Mouse (Mus musculus): ENCODE measurements around the gene Tiam2. TPM values are rescaled to one million over a fixed set of nuclear protein-coding genes. Genes with fewer than 3 reads are reported as not detected.

Gene Tiam2
- polyA plus RNA-seq, 1 experiment from 2014 or later = 4.4 TPM

- Histone ChIP-seq H3K4me1 (replicated peaks) (peaks cover 14% of the 10 kb centered on the region), H3K9me3 (replicated peaks) (no peaks in the 10 kb centered on the region), H3K4me2 (no peak overlapping the region), H3K36me3 (0 out of 2 replicates have a peak, but pooled peaks cover 2% of the 10 kb centered on the region), H3K27ac (ENCODE audit: poor library complexity, severe bottlenecking) (no peak overlapping the region), H3K27me3 (replicated peaks) (no peaks in the 10 kb centered on the region), H3K4me3 (no peak overlapping the region), H3K9ac (no peak overlapping the region)
- 93% methylated on average over 9 of the region's 9 CpGs for WGBS
- no peak for ATAC-seq (ENCODE audit: insufficient number of reproducible peaks, low FRiP score)
Measured at GRCm38 (mm10) chr17:3428659-3429058, 102.3 kb downstream of the Tiam2 start.

GRCm38 (mm10) chr17:3432590-3433498 is 106.5 kb downstream of the Tiam2 start:
- H3K4me2 ChIP-seq = no peak overlapping the region
- no peaks in the 10 kb centered on the region for H3K27me3 ChIP-seq (replicated peaks)
- H3K27ac ChIP-seq (ENCODE audit: poor library complexity, severe bottlenecking) = no peak overlapping the region
- no peak overlapping the region for H3K4me3 ChIP-seq
- H3K36me3 ChIP-seq = 0 out of 2 replicates have a peak, but pooled peaks cover 2% of the 10 kb centered on the region
- 41% methylated on average over 10 of the region's 10 CpGs for WGBS
- ATAC-seq (ENCODE audit: insufficient number of reproducible peaks, low FRiP score) = 0 out of 2 replicates have a peak, but pooled peaks have one; percentile 45
- no peak overlapping the region for H3K9ac ChIP-seq
- no peaks in the 10 kb centered on the region for H3K9me3 ChIP-seq (replicated peaks)
- H3K4me1 ChIP-seq (replicated peaks) = peaks cover 38% of the 10 kb centered on the region

GRCm38 (mm10) chr17:3433521-3434271 is 107.3 kb downstream of the Tiam2 start:
- peaks cover 38% of the 10 kb centered on the region for H3K4me1 ChIP-seq (replicated peaks)
- H3K9me3 ChIP-seq (replicated peaks) = no peaks in the 10 kb centered on the region
- 0 out of 2 replicates have a peak, but pooled peaks cover 1% of the 10 kb centered on the region for H3K36me3 ChIP-seq
- H3K27me3 ChIP-seq (replicated peaks) = no peaks in the 10 kb centered on the region
- no peak overlapping the region for H3K27ac ChIP-seq (ENCODE audit: poor library complexity, severe bottlenecking)
- WGBS = 79% methylated on average over 3 of the region's 3 CpGs
- ATAC-seq (ENCODE audit: insufficient number of reproducible peaks, low FRiP score) = no peak
- H3K4me3 ChIP-seq = no peak overlapping the region
- H3K4me2 ChIP-seq = no peak overlapping the region
- no peak overlapping the region for H3K9ac ChIP-seq

- WGBS = 36% methylated on average over 1 of the region's 1 CpGs
- H3K4me1 ChIP-seq (replicated peaks) = peaks cover 38% of the 10 kb centered on the region
- ATAC-seq (ENCODE audit: insufficient number of reproducible peaks, low FRiP score) = no peak
- no peak overlapping the region for H3K4me3 ChIP-seq
- no peaks in the 10 kb centered on the region for H3K27me3 ChIP-seq (replicated peaks)
- no peaks in the 10 kb centered on the region for H3K9me3 ChIP-seq (replicated peaks)
- no peak overlapping the region for H3K27ac ChIP-seq (ENCODE audit: poor library complexity, severe bottlenecking)
- H3K36me3 ChIP-seq = no peaks in the 10 kb centered on the region
- H3K9ac ChIP-seq = no peak overlapping the region
- H3K4me2 ChIP-seq = no peak overlapping the region
Measured at GRCm38 (mm10) chr17:3435299-3435698, 108.9 kb downstream of the Tiam2 start.

GRCm38 (mm10) chr17:3436841-3437515 is 110.6 kb downstream of the Tiam2 start:
- no peak for ATAC-seq (ENCODE audit: insufficient number of reproducible peaks, low FRiP score)
- Histone ChIP-seq H3K9ac (no peak overlapping the region), H3K36me3 (no peaks in the 10 kb centered on the region), H3K4me2 (no peak overlapping the region), H3K27me3 (replicated peaks) (no peaks in the 10 kb centered on the region), H3K4me1 (replicated peaks) (peaks cover 38% of the 10 kb centered on the region), H3K9me3 (replicated peaks) (no peaks in the 10 kb centered on the region), H3K4me3 (no peak overlapping the region), H3K27ac (ENCODE audit: poor library complexity, severe bottlenecking) (no peak overlapping the region)
- WGBS = 71% methylated on average over 12 of the region's 12 CpGs

GRCm38 (mm10) chr17:3442526-3443401 is 116.4 kb downstream of the Tiam2 start:
- no peak overlapping the region for H3K4me3 ChIP-seq
- H3K4me2 ChIP-seq = no peak overlapping the region
- no peaks in the 10 kb centered on the region for H3K27me3 ChIP-seq (replicated peaks)
- H3K36me3 ChIP-seq = no peaks in the 10 kb centered on the region
- 0 out of 2 replicates have a peak, but pooled peaks cover 8% of the 10 kb centered on the region for H3K4me1 ChIP-seq (replicated peaks)
- no peak overlapping the region for H3K9ac ChIP-seq
- 61% methylated on average over 10 of the region's 10 CpGs for WGBS
- ATAC-seq (ENCODE audit: insufficient number of reproducible peaks, low FRiP score) = no peak
- H3K27ac ChIP-seq (ENCODE audit: poor library complexity, severe bottlenecking) = no peak overlapping the region
- H3K9me3 ChIP-seq (replicated peaks) = no peaks in the 10 kb centered on the region

- Histone ChIP-seq H3K4me1 (replicated peaks) (0 out of 2 replicates have a peak, but pooled peaks cover 8% of the 10 kb centered on the region), H3K27ac (ENCODE audit: poor library complexity, severe bottlenecking) (no peak overlapping the region), H3K4me2 (no peak overlapping the region), H3K9me3 (replicated peaks) (no peaks in the 10 kb centered on the region), H3K9ac (no peak overlapping the region), H3K27me3 (replicated peaks) (no peaks in the 10 kb centered on the region), H3K4me3 (no peak overlapping the region), H3K36me3 (peaks cover 3% of the 10 kb centered on the region; the same call in 1 of the 2 replicates)
- 0 out of 2 replicates have a peak, but pooled peaks have one; percentile 29 for ATAC-seq (ENCODE audit: insufficient number of reproducible peaks, low FRiP score)
- WGBS = 52% methylated on average over 8 of the region's 8 CpGs
Measured at GRCm38 (mm10) chr17:3446191-3446950, 120.0 kb downstream of the Tiam2 start.

- Histone ChIP-seq H3K4me2 (no peak overlapping the region), H3K27me3 (replicated peaks) (no peaks in the 10 kb centered on the region), H3K9me3 (replicated peaks) (no peaks in the 10 kb centered on the region), H3K4me1 (replicated peaks) (no peaks in the 10 kb centered on the region), H3K36me3 (peaks cover 3% of the 10 kb centered on the region; the same call in 1 of the 2 replicates), H3K9ac (no peak overlapping the region), H3K4me3 (no peak overlapping the region), H3K27ac (ENCODE audit: poor library complexity, severe bottlenecking) (no peak overlapping the region)
- ATAC-seq (ENCODE audit: insufficient number of reproducible peaks, low FRiP score) = no peak
- WGBS = 30% methylated on average over 3 of the region's 3 CpGs
Measured at GRCm38 (mm10) chr17:3448725-3449124, 122.4 kb downstream of the Tiam2 start.

- H3K27ac ChIP-seq (ENCODE audit: poor library complexity, severe bottlenecking) = no peak overlapping the region
- H3K27me3 ChIP-seq (replicated peaks) = no peaks in the 10 kb centered on the region
- no peak overlapping the region for H3K9ac ChIP-seq
- H3K36me3 ChIP-seq = peaks cover 3% of the 10 kb centered on the region; the same call in 1 of the 2 replicates
- H3K4me1 ChIP-seq (replicated peaks) = peaks cover 3% of the 10 kb centered on the region; the same call in 1 of the 2 replicates
- 79% methylated on average over 2 of the region's 2 CpGs for WGBS
- no peak overlapping the region for H3K4me3 ChIP-seq
- ATAC-seq (ENCODE audit: insufficient number of reproducible peaks, low FRiP score) = no peak
- H3K9me3 ChIP-seq (replicated peaks) = no peaks in the 10 kb centered on the region
- no peak overlapping the region for H3K4me2 ChIP-seq
Measured at GRCm38 (mm10) chr17:3451077-3451476, 124.7 kb downstream of the Tiam2 start.
